Mouse (Mus musculus) right cerebral cortex, postnatal 25 days (tissue): ENCODE measurements around the gene Plcb3.

Experiments
- DNase-seq: peaks from one replicate; pipeline ENCODE4 v3.0.0; 2022

Plcb3 gene

DNA sequence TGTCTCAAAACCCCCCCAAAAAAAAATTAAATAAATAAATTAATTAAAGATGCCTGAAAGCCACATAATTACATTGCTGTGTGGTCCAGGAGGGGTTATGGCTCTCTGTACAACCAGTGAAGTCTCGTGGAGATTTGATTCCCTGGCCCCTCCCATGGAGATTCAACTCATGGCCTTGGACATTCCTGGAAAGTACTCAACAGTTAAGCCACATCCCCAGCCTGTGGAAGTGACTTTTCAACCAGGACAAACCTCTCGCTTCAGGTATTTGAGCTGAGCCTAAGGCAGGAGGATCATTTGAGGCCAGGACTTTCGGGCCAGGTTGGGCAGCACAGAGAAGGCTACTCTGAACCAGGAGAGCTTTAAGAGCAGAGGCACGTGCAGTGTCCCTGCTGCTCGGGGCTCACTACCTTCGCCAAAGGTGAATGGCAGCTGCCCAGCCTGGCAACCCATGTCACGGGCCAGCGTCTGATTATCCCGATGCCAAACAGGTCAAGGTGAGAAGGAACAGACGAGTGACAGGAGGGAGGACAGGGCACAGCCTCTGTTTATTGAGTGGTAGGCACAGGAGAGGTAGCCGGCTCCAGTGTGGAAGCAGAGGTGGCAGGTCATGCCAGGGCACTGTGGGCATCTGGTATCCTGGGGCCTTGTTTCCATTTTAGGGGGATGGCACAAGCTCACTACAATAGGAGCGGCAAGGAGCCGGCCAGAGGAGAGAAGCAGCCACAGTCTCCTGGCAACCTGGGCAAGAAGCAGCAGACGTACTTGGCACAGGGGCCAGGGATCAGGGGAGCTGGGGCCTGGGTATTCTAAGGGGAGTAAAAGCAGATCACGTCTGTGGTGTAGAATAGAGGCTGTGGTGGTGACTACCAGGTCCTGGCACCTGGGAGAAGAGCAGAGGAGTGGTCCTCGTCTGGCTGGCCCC is 38.5 kb downstream of the Plcb3 start:
- DNase-seq: no peak

DNA sequence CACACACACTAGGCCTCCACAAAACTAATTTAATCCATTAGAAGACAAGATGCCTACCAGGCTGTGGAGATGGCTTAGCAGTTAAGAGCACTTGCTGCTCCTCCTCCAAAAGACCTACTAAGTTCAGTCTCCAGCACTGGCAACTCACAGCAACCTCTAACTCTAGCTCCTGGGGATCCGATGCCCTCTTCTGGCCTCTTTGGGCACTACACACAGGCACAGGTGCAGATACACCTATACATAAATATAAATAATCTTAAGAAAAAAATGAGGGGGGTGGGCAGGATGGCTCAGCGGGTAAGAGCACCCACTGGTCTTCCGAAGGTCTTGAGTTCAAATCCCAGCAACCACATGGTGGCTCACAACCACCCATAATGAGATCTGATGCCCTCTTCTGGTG is 40.0 kb downstream of the Plcb3 start:
- no peak for DNase-seq

- no peak for DNase-seq
Observed at GRCm38 (mm10) chr19:6934195-6934977, 41.9 kb downstream of the Plcb3 start, which contains the start of gene Kcnk4. Gene Kcnk4 (minus strand): TSS chr19:6934515.

GRCm38 (mm10) chr19:6933436-6934194 is 42.7 kb downstream of the Plcb3 start:
- DNase-seq: peak; percentile 61

DNA sequence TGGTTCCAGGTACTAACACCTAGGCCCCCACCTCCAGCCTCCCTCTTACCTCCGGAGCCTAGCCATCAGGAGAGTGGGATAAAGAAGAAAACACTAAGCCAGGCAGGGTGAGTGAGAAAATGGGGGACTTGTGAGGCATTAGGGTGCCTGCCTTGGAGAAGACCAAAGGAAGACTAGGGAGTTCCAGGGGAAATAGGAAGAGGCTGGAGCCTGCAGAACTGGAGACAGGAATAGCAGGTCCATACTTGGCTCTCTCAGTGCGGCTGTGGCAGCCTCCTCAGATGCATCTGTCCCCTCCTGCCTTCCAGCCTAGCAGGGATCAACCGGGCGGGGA is 43.2 kb downstream of the Plcb3 start:
- DNase-seq: no peak

- no peak for DNase-seq
Observed at GRCm38 (mm10) chr19:6932018-6932417, 44.3 kb downstream of the Plcb3 start.

GRCm38 (mm10) chr19:6931002-6931401 is 45.3 kb downstream of the Plcb3 start:
- no peak for DNase-seq

GRCm38 (mm10) chr19:6928080-6928479 is 48.2 kb downstream of the Plcb3 start:
- DNase-seq: no peak

DNA sequence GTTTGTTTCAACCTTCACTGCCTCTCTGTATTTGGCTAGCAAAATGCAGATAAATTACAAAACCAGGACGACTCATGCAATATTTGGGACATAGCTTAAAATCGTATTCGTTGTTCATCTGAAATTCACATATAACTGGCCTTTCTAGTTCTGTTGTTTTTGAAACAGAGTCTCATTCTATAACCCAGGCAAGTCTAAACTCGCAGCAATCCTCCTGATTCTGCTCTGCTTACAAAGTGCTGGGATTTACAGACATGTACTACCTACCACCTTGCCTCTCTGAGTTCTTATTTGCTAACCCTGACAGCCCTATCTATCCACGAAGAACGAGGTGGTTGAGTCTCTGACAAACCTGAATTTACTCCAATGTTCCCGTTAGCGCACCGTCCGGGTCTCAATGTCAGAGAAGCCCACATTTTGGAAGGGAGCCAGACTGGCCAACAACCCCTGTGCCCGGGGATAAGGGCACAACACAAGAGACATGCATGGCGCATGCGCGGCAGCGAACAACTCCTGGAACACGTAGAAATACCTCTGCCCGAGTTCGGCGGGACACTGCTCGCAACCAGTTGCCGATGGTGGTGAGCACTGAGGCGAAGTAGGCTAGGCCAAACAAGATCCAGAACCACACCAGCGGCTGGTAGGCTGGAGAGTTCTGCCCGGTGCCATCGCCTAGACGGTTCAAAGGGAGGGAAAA is 49.6 kb downstream of the Plcb3 start:
- DNase-seq: no peak

GRCm38 (mm10) chr19:6925611-6926329 is 50.5 kb downstream of the Plcb3 start:
- DNase-seq: no peak

DNA sequence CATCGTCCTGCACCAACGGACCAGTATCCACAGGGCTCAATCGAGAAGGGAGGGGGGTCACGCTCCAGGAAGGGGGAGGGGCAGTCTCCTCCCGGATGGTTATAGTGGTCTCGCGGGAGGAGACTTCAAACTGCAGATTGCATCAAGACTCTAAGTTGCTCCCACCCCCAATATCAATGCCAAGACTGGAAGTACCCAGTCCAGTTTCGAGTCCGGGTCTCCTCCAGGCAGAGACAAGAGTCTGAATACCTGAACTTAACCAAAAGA is 51.0 kb downstream of the Plcb3 start, which contains the start of gene Catsperz:
Gene Catsperz, minus strand, starts transcription at position 74 of the 267 bp plus-strand sequence.
- DNase-seq: no peak

DNA sequence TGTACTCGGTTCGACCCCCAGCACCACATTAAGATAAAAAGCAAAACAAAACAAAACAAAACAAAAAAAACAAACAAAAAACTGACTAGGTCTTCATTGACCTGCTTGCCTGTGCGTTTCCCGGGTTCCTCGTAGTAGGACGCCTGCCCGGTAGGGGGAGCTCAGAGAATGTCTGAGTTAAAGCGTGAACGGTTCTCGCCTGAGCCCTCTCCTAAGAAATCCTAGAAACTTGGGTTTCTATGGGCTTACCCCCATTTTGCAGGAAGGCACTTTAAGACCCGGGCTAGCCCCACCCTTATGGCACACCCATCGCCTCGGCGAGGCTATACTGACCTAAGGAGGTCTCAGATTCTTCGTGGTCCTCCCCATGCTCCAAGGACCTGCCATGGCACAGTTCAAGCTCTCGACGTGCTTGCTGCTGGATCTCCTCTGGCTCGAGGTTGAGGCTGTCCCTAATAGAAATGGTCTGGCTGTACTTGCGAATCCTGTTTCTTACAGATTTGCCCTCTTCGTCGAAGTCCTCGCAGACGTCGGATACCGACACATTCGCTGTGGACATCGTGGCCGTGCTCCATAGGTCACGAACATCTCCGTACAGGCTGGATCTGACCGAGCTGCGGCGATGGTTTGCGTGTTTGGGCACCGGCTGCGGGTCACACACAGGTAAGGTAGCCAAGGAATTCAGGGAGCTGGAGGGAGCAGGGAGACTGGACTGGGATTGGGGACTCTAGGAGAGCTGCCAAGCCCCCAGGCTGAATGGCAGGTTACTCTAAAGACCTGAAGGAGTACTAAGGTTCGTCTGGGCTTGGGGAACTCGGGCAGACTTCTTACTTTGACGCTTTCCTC is 51.6 kb downstream of the Plcb3 start:
- peak; percentile 80 for DNase-seq

DNA sequence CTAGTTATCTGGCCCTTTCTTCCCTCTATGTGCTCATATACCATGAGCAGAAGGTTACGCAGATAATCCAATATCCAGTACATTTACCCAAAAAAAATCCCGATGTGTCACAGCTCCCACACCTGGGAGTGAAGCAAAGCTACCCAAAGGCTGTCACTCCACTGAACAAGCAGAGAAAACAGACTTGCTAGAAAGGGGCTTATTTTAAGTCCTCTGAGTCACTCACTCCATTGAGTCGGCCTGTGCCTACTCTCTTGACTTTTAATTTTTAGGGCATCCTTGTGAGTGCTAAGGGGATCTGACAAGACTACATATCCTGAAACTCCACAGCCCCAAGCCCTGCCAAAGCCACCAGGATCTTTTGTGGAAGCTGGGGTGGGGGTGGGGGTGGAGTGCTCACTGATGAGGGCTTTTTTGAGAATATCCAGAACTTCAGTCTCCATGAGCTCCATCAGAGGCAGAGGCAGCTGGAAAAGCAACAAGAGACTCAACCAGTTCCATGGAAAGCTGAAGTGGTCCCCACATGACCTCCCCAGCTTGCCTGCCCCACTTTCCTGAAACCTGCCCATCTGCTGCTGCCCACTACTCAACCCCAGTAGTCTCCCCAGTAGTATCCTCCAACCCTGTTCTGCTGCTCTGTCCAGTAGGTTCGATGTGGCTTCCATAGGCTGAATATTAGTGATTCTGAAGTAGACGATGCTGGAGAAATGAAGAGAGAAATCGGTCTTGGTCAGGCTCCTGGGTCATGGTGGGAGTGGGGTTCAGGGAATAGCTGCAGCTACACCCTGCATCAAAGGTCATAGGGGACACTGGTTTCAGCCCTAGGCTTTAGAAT is 53.2 kb downstream of the Plcb3 start:
- DNase-seq: no peak

DNA sequence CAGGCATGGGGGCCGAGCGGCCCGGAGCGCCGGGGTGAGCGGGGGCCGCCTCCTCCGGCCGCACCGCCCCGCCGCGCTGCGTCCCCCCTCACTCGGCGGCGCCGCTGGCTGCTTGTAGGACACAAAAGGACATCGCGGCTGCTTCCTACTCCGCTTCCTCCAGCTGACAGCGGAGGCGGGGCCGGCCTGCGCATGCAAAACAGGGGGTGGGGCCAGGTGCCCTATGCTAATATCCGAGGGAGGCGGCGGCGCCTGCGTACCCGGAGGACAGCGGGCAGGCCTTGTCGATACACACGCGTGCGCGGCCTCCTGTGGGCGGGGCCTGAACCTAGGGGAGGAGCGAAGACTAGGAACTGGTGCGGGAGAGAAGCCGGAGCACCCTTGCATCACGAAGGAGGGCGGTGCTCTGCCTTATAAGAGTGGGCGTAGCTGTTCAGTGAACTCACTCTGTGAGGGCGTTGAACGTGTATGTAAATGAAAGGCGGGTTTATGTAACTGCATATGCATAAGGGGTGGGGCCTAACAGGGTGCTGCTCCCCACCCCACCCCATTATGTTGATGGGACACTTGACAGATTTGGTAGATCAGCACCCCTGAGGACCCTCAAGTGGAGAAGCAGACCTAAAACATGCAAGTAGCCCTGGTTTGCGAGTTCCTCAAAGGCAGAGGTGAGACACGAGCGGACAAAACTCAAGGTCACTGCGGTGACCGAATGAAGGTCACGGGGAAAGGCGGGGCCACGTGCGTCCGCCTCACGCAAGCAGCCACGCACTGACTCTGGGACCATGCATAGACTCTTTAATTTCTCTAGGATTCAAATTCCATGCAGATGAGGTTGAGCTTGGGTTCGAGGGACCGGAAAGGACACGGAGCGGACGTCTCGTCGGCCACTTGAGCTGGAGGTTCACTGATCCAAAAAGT is 54.4 kb downstream of the Plcb3 start, which contains the start of gene Esrra:
Gene Esrra, minus strand, starts transcription at position 167 of the 921 bp plus-strand sequence.
- DNase-seq: peak; percentile 100

GRCm38 (mm10) chr19:6920741-6921636 is 55.3 kb downstream of the Plcb3 start:
- no peak for DNase-seq

- no peak for DNase-seq
Observed at GRCm38 (mm10) chr19:6919876-6920740, 56.2 kb downstream of the Plcb3 start.

- no peak for DNase-seq
Observed at GRCm38 (mm10) chr19:6919431-6919830, 56.8 kb downstream of the Plcb3 start.
